Mouse (Mus musculus): ENCODE data around the gene Myh14.

- TF ChIP-seq CTCF (IDR thresholded peaks at IDR 0.05; ENCODE audit: borderline replicate concordance, control insufficient read depth, extremely low read depth, insufficient read depth, low read length, poor library complexity): no peak
- no peak for TF ChIP-seq POLR2A (IDR thresholded peaks at IDR 0.05; ENCODE audit: control insufficient read depth, extremely low read depth, insufficient read depth, low read length, poor library complexity)
Measured at GRCm38 (mm10) chr7:44689331-44689730, 18.7 kb upstream of the Myh14 start.

Measured in thymus, adult 2 months (tissue).